Mouse (Mus musculus) liver, adult 2 months (tissue): Measurements from ENCODE around the gene Grin3b. TPM values are rescaled to one million over a fixed set of nuclear protein-coding genes. Genes with fewer than 3 reads are reported as not detected.
A peak's percentile ranks its signal among the peaks of the same experiment; 100 is the strongest.

Source experiments
- DNase-seq: peaks from one replicate; pipeline ENCODE4 v3.0.0-alpha.2; 2011; ENCODE audit warnings: low read depth, low spot score; ENCODE audit errors: extremely low read depth
- H3K27ac ChIP-seq: fragments of 200-500 bp; replicated peaks from 2 replicates; pipeline ENCODE4 v1.5.1; 2012; ENCODE audit warnings: low read depth, mild to moderate bottlenecking, control low read depth, inconsistent platforms, low read length; ENCODE audit not compliant: insufficient read depth
- H3K27me3 ChIP-seq: fragments of 200-500 bp; 2 replicates; pipeline ENCODE4 v1.6.1; 2012; ENCODE audit warnings: mild to moderate bottlenecking, moderate library complexity, low read length, inconsistent platforms; ENCODE audit not compliant: control insufficient read depth, insufficient read depth
- H3K36me3 ChIP-seq: fragments of 200-500 bp; 2 replicates; pipeline ENCODE4 v1.6.1; 2012; ENCODE audit warnings: low read length, inconsistent platforms; ENCODE audit not compliant: control insufficient read depth, insufficient read depth
- H3K4me1 ChIP-seq: fragments of 200-500 bp; 2 replicates; pipeline ENCODE4 v1.6.1; 2011; ENCODE audit warnings: low read length; ENCODE audit not compliant: control insufficient read depth, insufficient read depth
- H3K4me3 ChIP-seq: fragments of 200-500 bp; 2 replicates; pipeline ENCODE4 v1.5.1; 2011; ENCODE audit warnings: low read depth, mild to moderate bottlenecking, control low read depth, low read length, moderate library complexity; ENCODE audit not compliant: insufficient read depth
- H3K79me2 ChIP-seq: fragments of 200-500 bp; 2 replicates; pipeline ENCODE4 v1.6.1; 2012; ENCODE audit warnings: inconsistent platforms, mild to moderate bottlenecking, low read length, moderate library complexity; ENCODE audit not compliant: control insufficient read depth, insufficient read depth
- H3K9ac ChIP-seq: fragments of 200-500 bp; 2 replicates; pipeline ENCODE4 v1.6.1; 2012; ENCODE audit warnings: low read depth, mild to moderate bottlenecking, control low read depth, inconsistent platforms, low read length
- CTCF ChIP-seq: fragments of 200-500 bp; IDR thresholded peaks from 2 replicates; pipeline ENCODE4 v1.5.1; 2011; ENCODE audit warnings: low read depth, low read length, control low read depth
- POLR2A ChIP-seq: fragments of 200-500 bp; IDR thresholded peaks from 2 replicates; pipeline ENCODE4 v1.6.1; 2011; ENCODE audit warnings: low read length, control low read depth; ENCODE audit not compliant: insufficient read depth; ENCODE audit errors: extremely low read depth
- WGBS: fragments of 180-500 bp; shearing (Covaris S2); methylation state at CpG from one replicate; pipeline ENCODE4 v1.1.7; 2018; 5-methylcytosine and 5-hydroxymethylcytosine counted together
- polyA plus RNA-seq: library from polyadenylated mRNA; depleted of rRNA; stranded (reverse); fragments of >200 nt; gene quantifications from 2 replicates; pipeline ENCODE4 v1.2.3, GENCODE M21; 2012
- total RNA-seq: library from RNA; depleted of rRNA; stranded (reverse); fragments of >200 nt; gene quantifications from 2 replicates; pipeline ENCODE4 v1.2.3, GENCODE M21; 2014

Gene Grin3b
- total and polyA plus RNA-seq, 2 experiments, result 0.18 to 0.45 TPM

DNA sequence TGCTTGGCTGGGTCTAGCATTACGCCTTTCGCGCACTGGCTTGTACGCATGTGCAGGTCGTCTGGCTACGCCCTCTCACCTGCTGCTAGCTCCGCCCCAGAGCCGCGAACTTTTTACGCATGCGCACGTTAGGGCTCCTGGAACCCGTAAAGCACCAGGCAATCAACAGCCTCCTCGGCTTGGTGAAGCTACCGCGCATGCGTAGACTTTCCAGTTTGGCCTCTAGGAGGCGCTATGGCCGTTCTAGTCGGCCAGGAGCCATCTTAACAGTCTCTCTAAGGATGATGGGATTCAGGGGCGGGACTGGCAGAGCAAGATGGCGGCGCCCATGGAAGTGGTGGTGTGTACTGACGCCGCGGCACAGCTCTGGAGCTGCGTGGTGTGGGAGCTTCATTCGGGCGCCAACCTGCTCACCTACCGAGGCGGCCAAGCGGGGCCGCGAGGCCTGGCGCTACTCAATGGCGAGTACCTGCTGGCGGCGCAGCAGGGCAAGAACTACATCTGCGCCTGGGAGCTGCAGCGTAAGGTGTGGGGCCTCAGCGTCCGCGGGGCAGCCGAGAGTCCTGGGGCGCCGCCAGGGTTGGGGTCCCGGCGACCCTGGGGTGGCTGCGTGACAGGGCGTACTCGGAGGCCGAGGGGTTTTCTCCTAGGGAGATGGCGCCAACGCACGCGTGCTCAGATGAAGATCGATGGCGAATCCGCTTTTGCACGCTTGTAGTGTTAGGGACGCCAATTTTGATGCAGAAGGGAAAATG lies 10.5 kb upstream of the Grin3b start, which contains the start of gene Wdr18:
TSS of gene Wdr18 (plus strand) at position 306 of the 755 bp plus-strand sequence.
- peaks cover 6% of the 10 kb centered on the region; the same call in 1 of the 2 replicates for H3K4me1 ChIP-seq
- TF ChIP-seq CTCF (peak; percentile 97), POLR2A (peak; percentile 37; the same call in 1 of the 2 replicates)
- H3K36me3 ChIP-seq, result no peaks in the 10 kb centered on the region; the same call in 1 of the 2 replicates
- peak within 1 kb of the TSS; percentile 71 for H3K4me3 ChIP-seq
- H3K9ac ChIP-seq, result peak within 1 kb of the TSS; percentile 81
- peaks cover 9% of the 10 kb centered on the region; the same call in 1 of the 2 replicates for H3K79me2 ChIP-seq
- DNase-seq, result peak; percentile 98
- H3K27ac ChIP-seq, result peak within 1 kb of the TSS; percentile 41
- WGBS, result under 1% methylated on average over 61 of the region's 61 CpGs
- no peaks in the 10 kb centered on the region for H3K27me3 ChIP-seq

DNA sequence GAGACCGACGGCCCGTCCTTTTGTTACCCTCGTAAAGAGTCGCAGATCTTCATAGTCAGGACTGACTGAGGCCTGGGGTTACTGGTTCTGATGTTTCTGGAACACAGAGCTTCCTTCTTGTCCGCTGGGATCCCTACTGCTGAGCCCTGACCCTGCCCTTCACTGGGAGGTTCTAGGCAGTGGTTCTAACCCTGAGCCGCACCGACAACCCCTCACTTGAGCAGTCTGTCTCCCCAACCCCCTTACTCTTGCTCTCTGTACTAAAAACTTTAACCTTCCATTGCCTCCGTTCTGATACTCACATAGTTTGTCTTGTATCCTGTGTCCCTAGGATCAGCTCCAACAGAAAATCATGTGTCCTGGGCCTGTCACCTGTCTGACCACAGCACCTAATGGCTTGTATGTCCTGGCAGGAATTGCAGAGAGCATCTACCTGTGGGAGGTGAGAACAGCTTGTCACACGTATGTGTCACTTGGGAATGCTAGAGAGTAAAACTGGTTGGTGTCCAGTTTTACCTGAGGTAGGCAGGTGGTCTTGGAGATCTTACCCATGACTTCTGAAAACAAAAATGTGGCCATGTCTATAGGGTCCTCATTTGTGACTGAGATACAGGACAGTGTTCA lies 9.7 kb upstream of the Grin3b start:
- peak overlapping the region; percentile 41 for H3K27ac ChIP-seq

DNA sequence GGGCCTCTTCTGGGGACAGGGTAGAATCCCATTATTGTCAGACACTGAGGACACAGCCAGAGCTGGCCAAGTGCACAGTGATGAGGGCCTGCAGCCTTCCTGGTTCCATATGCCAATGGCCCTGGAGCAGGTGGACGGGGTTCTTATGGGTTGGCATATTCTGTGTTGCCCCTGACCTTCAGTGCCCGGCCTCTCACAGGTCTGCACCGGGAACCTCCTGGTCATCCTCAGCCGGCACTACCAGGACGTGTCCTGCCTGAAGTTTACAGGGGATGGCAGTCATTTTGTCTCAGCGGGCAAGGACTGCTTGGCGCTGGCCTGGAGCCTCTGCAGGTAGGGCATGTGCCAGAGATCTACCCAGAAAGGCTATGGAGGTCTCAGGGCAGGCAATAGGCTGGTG lies 5.8 kb upstream of the Grin3b start:
- Histone ChIP-seq H3K9ac (no peak overlapping the region), H3K36me3 (no peaks in the 10 kb centered on the region; the same call in 1 of the 2 replicates), H3K79me2 (peaks cover 9% of the 10 kb centered on the region; the same call in 1 of the 2 replicates), H3K4me3 (no peak overlapping the region), H3K27ac (no peak overlapping the region), H3K27me3 (no peaks in the 10 kb centered on the region), H3K4me1 (peaks cover 34% of the 10 kb centered on the region)
- DNase-seq, result no peak
- TF ChIP-seq CTCF (no peak), POLR2A (no peak)
- WGBS, result 97% methylated on average over 7 of the region's 7 CpGs

More for the DNA sequence above, 9.7 kb upstream of the Grin3b start:
- Histone ChIP-seq H3K79me2 (peaks cover 9% of the 10 kb centered on the region; the same call in 1 of the 2 replicates), H3K36me3 (no peaks in the 10 kb centered on the region; the same call in 1 of the 2 replicates), H3K4me1 (peaks cover 6% of the 10 kb centered on the region; the same call in 1 of the 2 replicates), H3K9ac (peak overlapping the region; percentile 81), H3K27me3 (no peaks in the 10 kb centered on the region), H3K4me3 (peak overlapping the region; percentile 71)
- 5% methylated on average over 10 of the region's 10 CpGs for WGBS
- TF ChIP-seq CTCF (no peak), POLR2A (no peak)
- no peak for DNase-seq

DNA sequence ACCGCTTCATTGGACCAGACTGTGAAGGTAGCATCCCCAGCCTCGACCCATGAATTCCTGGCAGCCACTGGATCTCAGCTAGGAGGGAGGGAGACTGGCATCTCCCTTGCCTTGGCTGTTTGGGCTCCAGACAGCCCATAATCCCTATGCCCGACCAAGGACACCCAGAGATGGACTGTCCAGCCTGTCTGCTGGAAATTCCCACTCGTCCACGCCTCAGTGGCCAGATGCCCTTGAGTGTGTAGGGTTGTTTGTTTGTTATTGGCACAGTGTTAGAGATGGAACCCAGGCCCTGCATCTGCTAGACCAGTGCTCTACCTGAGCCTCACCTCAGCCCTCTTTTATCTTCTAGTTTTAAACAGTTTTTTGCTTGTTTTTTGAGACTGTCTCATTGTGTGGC lies 5.2 kb upstream of the Grin3b start:
- H3K4me1 ChIP-seq, result peaks cover 34% of the 10 kb centered on the region
- H3K27me3 ChIP-seq, result no peaks in the 10 kb centered on the region
- H3K4me3 ChIP-seq, result no peak overlapping the region
- H3K9ac ChIP-seq, result no peak overlapping the region
- no peaks in the 10 kb centered on the region; the same call in 1 of the 2 replicates for H3K36me3 ChIP-seq
- peaks cover 6% of the 10 kb centered on the region; the same call in 1 of the 2 replicates for H3K79me2 ChIP-seq
- TF ChIP-seq POLR2A (no peak), CTCF (no peak)
- H3K27ac ChIP-seq, result no peak overlapping the region
- 82% methylated on average over 5 of the region's 5 CpGs for WGBS
- no peak for DNase-seq

DNA sequence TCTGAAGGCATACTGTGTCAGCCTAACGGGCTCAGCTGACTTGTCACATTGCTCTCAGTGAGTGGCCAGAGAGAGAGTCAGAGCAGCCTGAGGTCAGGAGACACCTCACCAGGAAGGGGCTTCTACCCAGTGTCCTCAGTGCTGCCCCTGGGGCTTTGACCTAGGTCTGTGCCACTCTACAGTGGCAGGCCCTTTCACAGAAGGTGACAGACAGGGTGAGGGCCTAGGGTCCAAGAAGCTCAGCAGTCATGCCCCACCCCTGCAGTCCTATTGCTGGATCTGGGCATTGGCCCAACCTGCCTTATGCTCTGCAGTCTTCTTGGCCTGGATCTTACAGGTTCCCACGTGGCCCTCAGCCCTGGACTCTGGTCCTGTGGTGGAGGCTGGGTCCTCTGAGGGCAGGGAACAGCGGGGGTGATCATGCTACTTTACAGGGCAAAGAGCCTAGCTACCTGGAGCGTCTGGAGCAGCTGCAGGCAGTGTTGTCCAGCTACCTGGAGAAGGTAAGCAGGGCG lies 3.6 kb upstream of the Grin3b start:
- H3K4me3 ChIP-seq, result no peak overlapping the region
- H3K79me2 ChIP-seq, result no peaks in the 10 kb centered on the region
- no peaks in the 10 kb centered on the region; the same call in 1 of the 2 replicates for H3K36me3 ChIP-seq
- H3K27me3 ChIP-seq, result no peaks in the 10 kb centered on the region
- WGBS, result 36% methylated on average over 5 of the region's 5 CpGs
- peak overlapping the region; percentile 30; the same call in 1 of the 2 replicates for H3K9ac ChIP-seq
- DNase-seq, result peak; percentile 95
- H3K27ac ChIP-seq, result peak overlapping the region; percentile 70
- peaks cover 33% of the 10 kb centered on the region for H3K4me1 ChIP-seq
- no peak for TF ChIP-seq CTCF
- no peak for TF ChIP-seq POLR2A
